Mouse (Mus musculus) stomach, embryonic 15.5 days (tissue): ENCODE data around the gene Usp48. TPM values are rescaled to one million over a fixed set of nuclear protein-coding genes. Genes with fewer than 3 reads are reported as not detected.

ENCODE experiments used
- ATAC-seq: fragments of 200-750 bp; cut with Nextera tagmentation; 2 replicates; pipeline ENCODE4 v1.8.0; 2017; ENCODE audit warnings: low read depth, moderate number of reproducible peaks, moderate TSS enrichment; ENCODE audit not compliant: insufficient read depth, low FRiP score
- H3K27ac ChIP-seq: fragments of 300-500 bp; sonication (generic); 2 replicates; pipeline ENCODE4 v1.5.1; 2015; ENCODE audit warnings: mild to moderate bottlenecking, inconsistent platforms
- H3K27me3 ChIP-seq: fragments of 300-500 bp; sonication (generic); replicated peaks from 2 replicates; pipeline ENCODE4 v1.6.1; 2015; ENCODE audit warnings: inconsistent platforms
- H3K36me3 ChIP-seq: fragments of 300-500 bp; sonication (generic); 2 replicates; pipeline ENCODE4 v1.6.1; 2015; ENCODE audit warnings: inconsistent platforms
- H3K4me1 ChIP-seq: fragments of 300-500 bp; sonication (generic); 2 replicates; pipeline ENCODE4 v1.6.1; 2015; ENCODE audit warnings: inconsistent platforms
- H3K4me2 ChIP-seq: fragments of 300-500 bp; sonication (generic); 2 replicates; pipeline ENCODE4 v1.6.1; 2015; ENCODE audit warnings: mild to moderate bottlenecking, inconsistent platforms
- H3K4me3 ChIP-seq: fragments of 300-500 bp; sonication (generic); replicated peaks from 2 replicates; pipeline ENCODE4 v1.5.1; 2015; ENCODE audit warnings: inconsistent platforms
- H3K9ac ChIP-seq: fragments of 300-500 bp; sonication (generic); 2 replicates; pipeline ENCODE4 v1.6.1; 2015; ENCODE audit warnings: inconsistent platforms
- H3K9me3 ChIP-seq: fragments of 300-500 bp; sonication (generic); 2 replicates; pipeline ENCODE4 v1.6.1; 2016; ENCODE audit warnings: inconsistent platforms
- WGBS: fragments of 180-500 bp; shearing (Covaris S2); methylation state at CpG from one replicate; pipeline ENCODE4 v1.1.7; 2015; 5-methylcytosine and 5-hydroxymethylcytosine counted together
- polyA plus RNA-seq: library from polyadenylated mRNA; unstranded; fragments of >200 nt; fragmentation: Nextera tagmentation; extraction: Ambion mirVana; gene quantifications from 2 replicates; pipeline ENCODE4 v1.2.1, GENCODE M21; 2015

Usp48 gene
- polyA plus RNA-seq, 1 experiment from 2014 or later = 63.8 TPM

- H3K27me3 ChIP-seq = no peaks in the 10 kb centered on the region
- H3K4me1 ChIP-seq = no peaks in the 10 kb centered on the region
- no peak overlapping the region for H3K27ac ChIP-seq
- no peak overlapping the region for H3K4me3 ChIP-seq
- H3K4me2 ChIP-seq = no peak overlapping the region
- 89% methylated on average over 8 of the region's 8 CpGs for WGBS
- peaks cover 59% of the 10 kb centered on the region for H3K36me3 ChIP-seq
- no peaks in the 10 kb centered on the region for H3K9me3 ChIP-seq
- H3K9ac ChIP-seq = no peak overlapping the region
- no peak for ATAC-seq
Observed at GRCm38 (mm10) chr4:137622847-137623246, 29.3 kb downstream of the Usp48 start.

GRCm38 (mm10) chr4:137627476-137628235, 34.1 kb downstream of the Usp48 start:
- no peak overlapping the region for H3K9ac ChIP-seq
- H3K4me1 ChIP-seq = no peaks in the 10 kb centered on the region
- no peak overlapping the region for H3K4me2 ChIP-seq
- H3K9me3 ChIP-seq = no peaks in the 10 kb centered on the region
- WGBS = 48% methylated on average over 8 of the region's 8 CpGs
- no peak overlapping the region for H3K4me3 ChIP-seq
- H3K27me3 ChIP-seq = no peaks in the 10 kb centered on the region
- H3K36me3 ChIP-seq = peaks cover 60% of the 10 kb centered on the region
- no peak overlapping the region for H3K27ac ChIP-seq
- no peak for ATAC-seq

GRCm38 (mm10) chr4:137628400-137628799, 34.8 kb downstream of the Usp48 start:
- WGBS = 90% methylated on average over 6 of the region's 6 CpGs
- Histone ChIP-seq H3K4me2 (no peak overlapping the region), H3K4me3 (no peak overlapping the region), H3K27ac (no peak overlapping the region), H3K9me3 (no peaks in the 10 kb centered on the region), H3K9ac (no peak overlapping the region), H3K36me3 (peaks cover 61% of the 10 kb centered on the region), H3K27me3 (no peaks in the 10 kb centered on the region), H3K4me1 (no peaks in the 10 kb centered on the region)
- ATAC-seq = no peak

GRCm38 (mm10) chr4:137629354-137629753, 35.8 kb downstream of the Usp48 start:
- Histone ChIP-seq H3K9ac (no peak overlapping the region), H3K4me3 (no peak overlapping the region), H3K27me3 (no peaks in the 10 kb centered on the region), H3K4me1 (no peaks in the 10 kb centered on the region), H3K27ac (no peak overlapping the region), H3K9me3 (no peaks in the 10 kb centered on the region), H3K36me3 (peaks cover 62% of the 10 kb centered on the region), H3K4me2 (no peak overlapping the region)
- ATAC-seq = no peak
- 80% methylated on average over 7 of the region's 7 CpGs for WGBS

- no peak overlapping the region for H3K4me3 ChIP-seq
- WGBS = 77% methylated on average over 2 of the region's 2 CpGs
- peaks cover 63% of the 10 kb centered on the region for H3K36me3 ChIP-seq
- H3K27ac ChIP-seq = no peak overlapping the region
- H3K27me3 ChIP-seq = no peaks in the 10 kb centered on the region
- no peak overlapping the region for H3K4me2 ChIP-seq
- no peak for ATAC-seq
- H3K4me1 ChIP-seq = no peaks in the 10 kb centered on the region
- no peak overlapping the region for H3K9ac ChIP-seq
- H3K9me3 ChIP-seq = no peaks in the 10 kb centered on the region
Observed at GRCm38 (mm10) chr4:137630153-137630552, 36.6 kb downstream of the Usp48 start.

- no peaks in the 10 kb centered on the region for H3K4me1 ChIP-seq
- H3K27me3 ChIP-seq = no peaks in the 10 kb centered on the region
- 58% methylated on average over 3 of the region's 3 CpGs for WGBS
- H3K27ac ChIP-seq = no peak overlapping the region
- H3K9me3 ChIP-seq = no peaks in the 10 kb centered on the region
- peaks cover 59% of the 10 kb centered on the region for H3K36me3 ChIP-seq
- H3K4me2 ChIP-seq = no peak overlapping the region
- no peak for ATAC-seq
- no peak overlapping the region for H3K9ac ChIP-seq
- H3K4me3 ChIP-seq = no peak overlapping the region
Observed at GRCm38 (mm10) chr4:137631596-137631995, 38.0 kb downstream of the Usp48 start.

GRCm38 (mm10) chr4:137633394-137633793, 39.8 kb downstream of the Usp48 start:
- H3K9ac ChIP-seq = no peak overlapping the region
- WGBS = 86% methylated on average over 4 of the region's 4 CpGs
- no peaks in the 10 kb centered on the region for H3K27me3 ChIP-seq
- H3K36me3 ChIP-seq = peaks cover 61% of the 10 kb centered on the region
- no peaks in the 10 kb centered on the region for H3K4me1 ChIP-seq
- no peaks in the 10 kb centered on the region for H3K9me3 ChIP-seq
- H3K4me2 ChIP-seq = no peak overlapping the region
- H3K4me3 ChIP-seq = no peak overlapping the region
- no peak overlapping the region for H3K27ac ChIP-seq
- no peak for ATAC-seq

GRCm38 (mm10) chr4:137636597-137636996, 43.0 kb downstream of the Usp48 start:
- Histone ChIP-seq H3K27me3 (no peaks in the 10 kb centered on the region), H3K9me3 (no peaks in the 10 kb centered on the region), H3K4me1 (no peaks in the 10 kb centered on the region), H3K9ac (no peak overlapping the region), H3K27ac (no peak overlapping the region), H3K4me2 (no peak overlapping the region), H3K36me3 (peaks cover 58% of the 10 kb centered on the region), H3K4me3 (no peak overlapping the region)
- no peak for ATAC-seq
- WGBS = 87% methylated on average over 3 of the region's 3 CpGs

GRCm38 (mm10) chr4:137641556-137641955, 48.0 kb downstream of the Usp48 start:
- Histone ChIP-seq H3K4me2 (no peak overlapping the region), H3K9me3 (no peaks in the 10 kb centered on the region), H3K27me3 (no peaks in the 10 kb centered on the region), H3K4me1 (no peaks in the 10 kb centered on the region), H3K27ac (peak overlapping the region; percentile 74; the same call in 1 of the 2 replicates), H3K4me3 (no peak overlapping the region), H3K9ac (no peak overlapping the region), H3K36me3 (peaks cover 52% of the 10 kb centered on the region)
- ATAC-seq = no peak
- WGBS = 76% methylated on average over 5 of the region's 5 CpGs

GRCm38 (mm10) chr4:137642101-137642500, 48.5 kb downstream of the Usp48 start:
- peaks cover 53% of the 10 kb centered on the region for H3K36me3 ChIP-seq
- no peak overlapping the region for H3K9ac ChIP-seq
- peak overlapping the region; percentile 74 for H3K27ac ChIP-seq
- WGBS = 62% methylated on average over 2 of the region's 2 CpGs
- no peak overlapping the region for H3K4me2 ChIP-seq
- peak; percentile 66; the same call in 1 of the 2 replicates for ATAC-seq
- H3K27me3 ChIP-seq = no peaks in the 10 kb centered on the region
- no peaks in the 10 kb centered on the region for H3K4me1 ChIP-seq
- H3K9me3 ChIP-seq = no peaks in the 10 kb centered on the region
- no peak overlapping the region for H3K4me3 ChIP-seq

GRCm38 (mm10) chr4:137643459-137643858, 49.9 kb downstream of the Usp48 start:
- 88% methylated on average over 2 of the region's 2 CpGs for WGBS
- H3K4me3 ChIP-seq = no peak overlapping the region
- H3K4me2 ChIP-seq = no peak overlapping the region
- no peaks in the 10 kb centered on the region for H3K27me3 ChIP-seq
- H3K4me1 ChIP-seq = no peaks in the 10 kb centered on the region
- H3K27ac ChIP-seq = no peak overlapping the region
- no peak overlapping the region for H3K9ac ChIP-seq
- H3K36me3 ChIP-seq = peaks cover 45% of the 10 kb centered on the region
- 0 out of 2 replicates have a peak, but pooled peaks have one; percentile 27 for ATAC-seq
- no peaks in the 10 kb centered on the region for H3K9me3 ChIP-seq

GRCm38 (mm10) chr4:137646262-137646661, 52.7 kb downstream of the Usp48 start:
- Histone ChIP-seq H3K9me3 (no peaks in the 10 kb centered on the region), H3K4me2 (no peak overlapping the region), H3K27ac (no peak overlapping the region), H3K27me3 (no peaks in the 10 kb centered on the region), H3K4me1 (no peaks in the 10 kb centered on the region), H3K36me3 (peaks cover 42% of the 10 kb centered on the region), H3K4me3 (no peak overlapping the region), H3K9ac (no peak overlapping the region)
- no peak for ATAC-seq
